Mouse (Mus musculus): ENCODE measurements around the gene Nr2e1.

DNA sequence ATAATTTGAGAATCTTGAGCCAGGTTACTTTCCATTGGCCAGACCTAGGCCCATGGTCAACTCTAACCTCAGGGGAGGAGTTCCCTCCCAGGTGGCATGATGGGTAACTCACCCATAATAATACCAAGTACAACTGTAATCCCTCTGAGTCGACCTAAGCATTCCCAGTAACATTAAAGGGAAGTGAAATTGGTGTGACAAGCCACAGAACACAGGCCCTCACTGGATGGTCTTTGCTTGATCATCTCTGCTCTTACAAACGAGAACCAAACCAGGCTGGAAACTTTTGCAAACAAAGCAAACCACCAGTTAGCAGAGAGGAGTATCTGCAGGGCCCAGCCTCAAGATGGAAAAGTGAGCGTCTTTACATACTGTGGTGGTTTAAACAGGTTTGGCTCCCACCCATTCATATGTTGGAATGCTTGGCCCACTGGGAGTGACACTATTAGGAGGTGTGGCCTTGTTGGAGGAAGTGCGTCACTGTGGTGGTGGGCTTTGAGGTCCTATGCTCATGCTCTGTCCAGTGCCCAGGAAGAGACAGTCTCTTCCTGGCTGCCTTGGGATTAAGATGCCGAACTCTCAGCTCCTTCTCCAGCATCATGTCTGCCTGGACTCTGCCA is 23.7 kb downstream of the Nr2e1 start:
- TF ChIP-seq EP300 (IDR thresholded peaks at IDR 0.05; ENCODE audit: low read depth), result no peak
- no peak for TF ChIP-seq CTCF (IDR thresholded peaks at IDR 0.05; ENCODE audit: low read depth)
